Mouse (Mus musculus) testis, adult 2 months (tissue): ENCODE results near the gene Max.

Source experiments
- CTCF ChIP-seq: fragments of 200-500 bp; IDR thresholded peaks from 2 replicates; pipeline ENCODE4 v1.5.1; 2012; ENCODE audit warnings: low read depth, mild to moderate bottlenecking, inconsistent platforms, low read length, moderate library complexity; ENCODE audit not compliant: control insufficient read depth, insufficient read depth, insufficient replicate concordance
- POLR2A ChIP-seq: fragments of 200-500 bp; IDR thresholded peaks from 2 replicates; pipeline ENCODE4 v1.6.1; 2012; ENCODE audit warnings: low read depth, mild to moderate bottlenecking, inconsistent platforms, low read length, moderate library complexity; ENCODE audit not compliant: control insufficient read depth

GRCm38 (mm10) chr12:76924904-76925604 lies 36.9 kb downstream of the Max start:
- TF ChIP-seq CTCF (no peak), POLR2A (no peak)
